Mouse (Mus musculus) Muller cell, postnatal 12 days (primary cell): Measurements from ENCODE around the gene Tmem170.
"Not testable (repeated sequence)": the region's sequence is repeated elsewhere in the genome, so short reads cannot be mapped to it uniquely, and the experiment has no call there.

ENCODE experiments used
- DNase-seq: peaks from one replicate; pipeline ENCODE4 v3.0.0-alpha.2; 2015; ENCODE audit errors: inconsistent ontology term

Gene Tmem170

DNA sequence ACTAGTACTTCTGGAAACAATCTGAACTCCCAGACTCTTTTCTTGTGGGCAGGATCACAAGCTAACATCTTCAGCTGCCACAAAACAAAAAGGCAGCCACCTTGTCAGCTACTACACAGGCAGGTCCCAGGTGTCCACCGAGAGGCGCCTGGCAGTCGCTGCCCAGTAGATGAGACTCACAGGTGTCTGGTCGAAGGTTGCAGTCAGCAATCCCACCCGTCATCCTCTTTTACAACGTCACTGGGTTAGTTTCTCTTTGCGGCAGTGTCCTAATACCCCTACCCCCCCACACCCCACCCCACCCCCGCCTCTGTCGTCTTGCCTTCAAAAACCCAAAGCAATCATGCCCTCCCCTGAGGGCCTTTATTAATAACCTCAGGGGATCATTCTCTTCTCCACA is 792 bp downstream of the Tmem170 start:
- no peak for DNase-seq

DNA sequence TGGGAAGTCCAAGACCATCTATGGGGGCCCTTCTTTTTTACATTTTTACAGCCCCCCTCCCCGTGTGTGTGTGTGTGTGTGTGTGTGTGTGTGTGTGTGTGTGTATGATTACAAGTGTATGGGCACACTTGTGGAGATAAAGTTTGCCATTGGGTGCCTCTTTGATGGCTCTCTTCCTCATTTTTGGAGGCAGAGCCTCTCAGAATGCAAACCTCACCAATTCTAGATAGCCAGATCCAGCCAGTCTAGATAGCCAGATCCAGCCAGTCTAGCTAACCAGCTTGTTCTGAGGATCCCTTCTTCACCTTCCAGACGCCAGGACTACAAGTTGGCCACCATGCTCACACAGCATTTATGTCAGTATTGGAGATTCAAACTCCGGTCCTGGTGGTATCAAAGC is 5.3 kb downstream of the Tmem170 start:
- no peak for DNase-seq

DNA sequence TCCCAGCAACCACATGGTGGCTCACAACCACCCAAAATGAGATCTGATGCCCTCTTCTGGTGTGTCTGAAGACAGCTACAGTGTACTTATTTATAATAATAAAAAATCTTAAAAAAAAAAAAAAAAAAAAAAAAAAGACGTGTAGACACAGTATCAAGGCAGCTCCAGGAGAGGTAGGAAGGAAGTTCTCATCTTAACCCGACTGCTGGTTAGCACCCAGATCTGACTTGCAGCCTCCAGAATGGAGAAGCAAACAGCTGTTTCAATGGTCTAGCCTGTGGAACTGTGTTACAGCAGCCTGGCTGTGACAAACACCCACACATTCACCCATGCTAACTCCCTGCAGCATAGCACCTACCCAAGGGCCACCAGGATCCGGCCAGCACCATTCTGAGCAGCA is 6.2 kb downstream of the Tmem170 start:
- DNase-seq, result no peak

DNA sequence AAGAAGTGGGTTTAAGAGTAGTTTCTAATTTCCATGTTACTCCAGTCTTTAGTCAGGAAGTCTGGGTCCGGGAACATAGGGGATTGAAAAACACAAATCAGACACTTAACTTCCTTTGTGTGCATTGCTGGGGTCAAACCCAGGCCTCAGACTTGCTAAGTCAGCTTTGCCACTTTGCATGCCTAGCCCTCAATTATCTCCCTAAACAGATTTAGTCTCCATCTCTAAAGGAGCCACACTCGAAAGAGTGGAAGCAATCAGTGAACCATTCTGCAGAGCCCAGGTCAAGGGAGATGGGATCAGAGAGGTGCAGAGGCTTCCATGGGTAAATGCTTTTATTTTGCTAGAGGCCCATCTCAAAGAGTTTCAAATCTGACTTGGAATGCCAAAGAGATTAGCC is 7.9 kb downstream of the Tmem170 start:
- DNase-seq, result no peak

DNA sequence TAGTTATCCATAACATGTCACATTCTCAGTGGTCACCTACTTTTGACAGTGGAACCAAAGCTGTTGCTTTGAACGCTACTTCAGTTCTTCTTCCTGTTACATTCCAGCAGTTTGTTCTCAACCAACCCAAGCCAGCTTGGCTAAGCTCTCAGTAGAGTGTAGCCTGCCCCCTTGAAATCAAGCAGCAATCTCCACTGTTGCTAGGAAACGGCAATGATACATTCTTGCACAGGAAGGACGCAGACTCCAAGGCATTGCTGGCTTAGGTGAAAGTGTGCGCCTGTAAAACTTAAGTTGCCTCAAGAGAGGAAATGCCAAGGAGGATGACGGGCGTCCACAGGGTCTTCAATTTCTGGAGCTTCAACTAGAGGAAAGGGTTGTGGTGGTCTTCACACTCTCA is 10.7 kb downstream of the Tmem170 start:
- DNase-seq, result no peak

DNA sequence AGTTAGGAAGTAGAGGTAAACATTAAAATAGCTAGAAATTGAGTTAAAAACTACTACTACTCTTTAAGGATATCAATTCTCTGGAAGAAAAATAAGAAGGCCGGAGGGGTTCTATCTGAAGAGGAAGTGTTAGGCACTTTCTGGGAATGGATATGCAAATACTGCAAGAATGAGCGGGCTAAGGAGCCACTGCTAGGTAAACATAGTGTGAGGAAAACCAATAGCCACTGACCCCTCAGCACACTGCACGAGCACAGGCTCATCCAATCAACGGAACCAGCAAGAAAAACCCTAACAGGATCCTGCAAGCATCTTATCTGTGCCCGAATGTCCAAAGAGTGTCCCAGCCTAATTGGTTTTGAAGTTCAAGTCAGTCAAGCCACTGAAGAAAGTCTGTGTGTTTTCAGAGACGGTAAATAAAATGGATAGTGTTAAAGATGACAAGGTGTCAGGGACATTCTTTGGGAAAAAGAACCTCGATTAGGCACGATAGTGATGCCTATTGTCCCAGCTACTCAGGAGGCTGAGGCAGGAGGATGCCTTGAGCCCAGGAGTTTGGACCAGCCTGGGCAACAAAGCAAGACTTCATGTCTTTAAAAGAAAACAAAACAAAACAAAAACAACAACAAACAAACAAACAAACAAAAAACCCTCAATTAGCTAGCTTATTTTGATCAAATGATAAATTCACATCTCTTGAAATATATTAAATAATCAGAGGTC is 11.3 kb downstream of the Tmem170 start:
- no peak for DNase-seq

DNA sequence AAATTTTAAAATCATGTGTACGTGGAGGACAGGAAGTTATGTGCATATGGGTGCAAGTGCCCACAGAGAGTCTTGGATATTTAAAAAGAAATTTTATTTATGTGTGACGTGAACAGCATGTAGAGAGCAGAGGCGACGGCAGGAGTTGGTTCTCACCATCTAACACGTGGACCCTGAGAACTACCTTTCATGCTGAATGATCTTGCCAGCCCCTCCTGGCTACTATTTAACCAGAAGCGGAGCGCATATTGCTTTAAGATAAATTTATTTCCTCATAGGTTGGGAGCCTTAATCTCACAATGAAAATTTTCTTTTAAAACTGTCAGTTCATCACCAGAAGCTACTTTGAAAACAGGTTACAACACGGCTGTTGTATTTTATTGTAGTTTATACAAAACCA is 11.9 kb downstream of the Tmem170 start:
- no peak for DNase-seq

DNA sequence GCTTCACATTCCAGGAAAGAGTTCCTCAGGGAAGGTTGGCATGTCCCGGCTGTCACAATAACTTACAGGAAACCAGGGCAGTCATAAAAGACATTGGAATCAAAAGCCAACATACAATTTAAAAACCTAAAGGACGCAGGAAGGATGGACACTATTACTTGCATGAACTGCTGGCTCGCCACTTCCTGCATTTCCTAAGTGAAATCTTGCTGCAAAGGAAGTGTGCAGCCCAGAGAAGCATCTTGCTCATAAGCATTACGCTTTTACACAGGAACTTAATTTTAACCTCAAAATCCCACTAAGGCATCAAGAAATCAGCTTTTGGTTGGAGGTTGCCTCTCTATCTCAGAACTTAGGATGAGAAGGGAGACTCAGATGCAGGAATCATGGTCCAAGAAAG is 13.3 kb downstream of the Tmem170 start:
- no peak for DNase-seq

DNA sequence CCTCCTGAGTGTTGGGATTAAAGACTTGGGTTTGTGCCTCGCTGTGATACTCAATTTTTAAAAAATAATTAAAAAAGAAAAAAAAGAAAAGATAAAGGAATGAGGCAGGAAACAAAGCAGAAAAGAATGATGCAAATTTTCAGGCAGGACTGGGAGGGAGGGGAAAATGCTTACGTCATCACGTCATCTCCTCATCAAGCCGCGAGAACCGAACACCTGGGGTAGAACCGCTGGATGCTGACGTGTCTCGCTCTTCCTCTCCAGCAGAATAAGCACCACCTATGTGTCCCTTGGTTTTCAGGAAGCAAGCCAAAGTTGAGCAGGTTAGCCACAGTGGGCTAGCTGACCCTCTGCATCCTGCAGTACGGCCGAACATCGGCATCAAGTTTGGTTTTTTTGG is 20.6 kb downstream of the Tmem170 start:
- no peak for DNase-seq

DNA sequence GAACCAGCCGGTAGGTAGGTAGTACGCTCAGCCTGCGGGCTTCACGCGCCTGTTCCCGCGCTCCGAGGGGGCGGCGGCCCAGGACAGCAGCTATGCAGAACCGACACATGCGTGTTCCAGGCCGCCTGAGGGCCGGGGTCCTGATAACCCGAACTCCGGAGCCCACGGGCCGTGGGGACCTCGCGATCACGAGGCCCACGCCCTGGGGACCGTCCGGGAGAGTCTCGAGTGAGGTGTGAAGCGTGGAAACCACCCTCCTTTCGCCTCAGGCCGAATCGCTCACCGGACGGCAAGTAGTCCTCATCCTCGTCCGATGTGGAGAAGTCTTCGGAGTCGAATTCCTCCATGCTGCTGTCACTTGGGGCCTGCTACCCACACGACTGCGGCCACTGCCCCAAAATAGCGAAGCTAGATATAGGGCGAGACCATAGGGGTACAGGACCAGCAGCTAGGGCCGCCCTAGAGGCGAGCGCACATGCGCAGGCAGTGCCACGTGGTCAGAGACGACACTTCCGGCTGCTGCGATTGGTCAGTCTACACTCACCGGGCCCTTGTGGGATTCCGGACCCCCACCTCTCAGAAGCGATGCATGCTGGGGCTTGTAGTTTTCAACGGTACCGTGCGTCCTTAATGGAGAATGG is 22.6 kb downstream of the Tmem170 start, which contains the start of gene Cfdp1:
TSS of gene Cfdp1 (minus strand) at position 431 of the 641 bp plus-strand sequence.
- DNase-seq, result peak; percentile 93

DNA sequence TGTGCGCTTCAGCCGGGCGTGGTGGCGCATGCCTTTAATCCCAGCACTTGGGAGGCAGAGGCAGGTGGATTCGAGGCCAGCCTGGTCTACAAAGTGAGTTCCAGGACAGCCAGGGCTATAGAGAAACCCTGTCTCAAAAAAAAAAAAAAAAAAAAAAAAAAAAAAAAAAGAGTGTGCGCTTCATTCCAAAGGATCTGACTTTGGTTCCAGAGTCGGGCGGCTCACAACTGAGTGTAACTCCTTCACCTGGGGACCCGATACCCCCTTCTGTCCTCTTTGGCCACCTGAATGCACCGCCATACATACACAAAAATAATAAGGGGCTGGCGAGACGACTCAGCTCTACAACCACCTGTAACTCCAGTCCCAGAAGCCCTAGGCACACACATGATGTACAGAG is 23.3 kb downstream of the Tmem170 start:
- not testable (repeated sequence) for DNase-seq

DNA sequence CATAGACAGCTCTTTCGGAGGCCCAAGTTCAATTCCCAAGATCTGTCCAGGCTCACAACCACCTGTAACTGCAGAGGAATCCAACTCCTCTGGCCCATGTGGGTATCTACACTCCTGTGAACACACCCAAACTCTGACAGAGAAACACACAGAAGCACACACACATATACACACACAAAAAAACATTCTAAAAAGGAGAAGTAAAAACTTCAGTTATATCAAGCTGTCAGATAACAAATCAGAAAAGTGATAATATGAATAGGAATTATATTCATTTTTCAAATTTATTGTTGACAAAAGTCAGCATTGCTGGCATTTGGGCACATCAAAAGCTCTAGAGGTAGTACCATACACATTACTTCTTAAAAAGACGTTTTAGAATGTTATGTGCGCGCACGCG is 29.8 kb downstream of the Tmem170 start:
- no peak for DNase-seq

DNA sequence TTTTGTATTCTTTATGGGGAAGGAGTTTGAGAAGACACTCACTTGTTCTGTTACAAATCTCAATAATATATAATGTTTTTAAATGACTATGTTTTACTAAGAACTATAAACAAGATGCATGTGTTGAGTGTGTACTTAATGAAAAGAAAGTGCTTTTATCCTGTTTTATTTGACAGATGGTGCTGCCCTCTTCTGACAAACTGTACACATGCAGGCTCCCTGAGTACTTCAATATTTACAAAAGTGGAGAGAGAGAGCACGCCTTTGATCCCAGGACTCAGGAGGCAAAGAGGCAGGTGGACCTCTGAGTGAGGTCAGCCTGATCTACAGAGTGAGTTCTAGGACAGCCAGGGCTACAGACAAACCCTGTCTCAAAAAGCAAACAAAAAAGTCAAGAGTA is 41.0 kb downstream of the Tmem170 start:
- peak; percentile 16 for DNase-seq

DNA sequence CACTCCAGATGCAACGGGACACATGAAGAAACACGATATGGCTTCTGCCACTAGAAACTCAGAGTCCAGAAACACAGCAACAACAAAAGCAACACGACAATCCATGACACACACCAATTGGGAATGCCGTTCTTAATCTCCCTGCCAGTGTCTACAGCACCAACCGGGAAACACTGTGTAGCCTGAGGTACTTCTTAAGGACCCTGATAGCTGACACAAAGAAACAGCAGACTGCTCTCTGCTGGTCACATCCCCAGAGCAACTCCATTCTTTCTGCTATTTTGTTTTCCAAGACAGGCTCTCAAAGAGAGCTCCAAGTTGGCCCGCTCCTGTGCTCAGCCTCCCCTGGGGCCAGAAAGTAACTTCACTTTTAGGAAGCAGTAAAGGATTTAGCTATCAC is 42.5 kb downstream of the Tmem170 start:
- no peak for DNase-seq

DNA sequence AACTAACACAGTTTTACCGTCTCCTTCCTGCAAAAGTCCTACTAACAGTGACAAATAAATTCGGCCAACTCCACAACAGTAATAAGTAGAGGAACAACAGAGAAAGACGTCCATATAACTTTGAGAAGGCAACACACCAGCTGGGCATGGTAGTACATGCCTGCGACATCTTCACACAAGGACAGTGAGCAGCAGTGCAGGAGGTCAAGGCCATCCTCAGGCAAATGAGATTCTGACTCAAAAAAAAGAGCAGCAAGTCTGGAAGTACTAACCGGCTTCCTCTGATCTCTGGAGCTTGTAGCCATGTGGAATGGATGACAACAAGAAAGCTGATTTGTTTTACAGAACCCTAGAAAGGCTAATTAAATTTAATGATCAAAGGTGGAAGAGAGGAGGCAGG is 43.6 kb downstream of the Tmem170 start:
- DNase-seq, result no peak

DNA sequence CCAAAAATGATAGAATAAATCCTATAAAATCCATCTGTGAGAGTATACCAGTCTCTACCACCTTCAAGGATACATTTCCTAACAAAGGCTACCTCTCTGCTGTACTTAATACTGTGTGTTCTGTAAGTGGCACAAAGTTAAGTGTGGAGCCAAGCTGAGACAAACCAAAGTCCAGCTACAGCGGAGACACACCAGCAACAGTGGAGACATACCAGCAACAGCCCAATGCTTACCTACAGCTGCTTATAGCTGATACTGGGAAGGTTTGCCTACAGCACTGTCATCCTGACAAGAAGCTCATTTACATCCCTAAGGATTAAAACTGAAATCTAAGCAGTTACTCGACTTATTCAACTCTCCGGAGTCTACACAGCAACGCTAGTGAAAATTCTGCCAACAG is 44.6 kb downstream of the Tmem170 start:
- DNase-seq, result no peak

DNA sequence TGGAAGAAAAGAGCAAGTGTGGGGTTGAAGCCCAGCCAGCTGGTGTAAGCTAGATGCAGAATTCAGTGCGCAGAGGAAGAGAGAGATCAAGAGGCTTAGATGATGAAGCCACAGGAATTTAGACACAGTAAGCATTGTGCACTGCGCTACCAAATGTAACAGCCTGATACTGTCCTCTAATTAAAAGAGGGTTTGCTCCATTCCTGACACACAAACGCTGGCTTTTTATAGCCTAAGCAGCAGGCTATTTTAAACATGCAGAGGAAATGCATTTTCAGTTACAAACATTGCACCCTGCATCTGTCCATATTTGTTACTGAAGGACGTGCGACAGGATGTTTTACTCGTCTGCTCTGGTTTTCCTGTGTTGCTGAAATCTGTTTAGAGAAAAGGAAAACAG is 48.0 kb downstream of the Tmem170 start:
- peak; percentile 86 for DNase-seq

DNA sequence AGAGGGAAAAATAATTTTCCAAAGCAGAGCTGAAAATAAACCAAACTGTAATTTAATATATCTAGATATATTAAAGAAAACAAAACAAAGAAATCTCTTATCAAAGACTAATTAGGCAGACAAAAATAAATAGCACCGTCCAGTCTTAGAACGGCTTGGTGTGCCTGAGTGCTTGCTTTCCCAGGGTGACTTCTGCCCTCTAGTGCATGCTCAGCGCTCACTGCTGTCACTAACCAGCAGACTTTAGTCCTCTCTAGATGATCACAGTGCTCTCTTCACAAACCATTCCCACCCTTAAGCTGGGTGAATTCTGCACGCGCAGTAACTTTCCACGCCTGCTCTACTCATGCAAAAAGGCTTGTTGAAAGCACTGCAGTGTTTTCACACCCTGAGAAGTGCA is 51.3 kb downstream of the Tmem170 start:
- no peak for DNase-seq

DNA sequence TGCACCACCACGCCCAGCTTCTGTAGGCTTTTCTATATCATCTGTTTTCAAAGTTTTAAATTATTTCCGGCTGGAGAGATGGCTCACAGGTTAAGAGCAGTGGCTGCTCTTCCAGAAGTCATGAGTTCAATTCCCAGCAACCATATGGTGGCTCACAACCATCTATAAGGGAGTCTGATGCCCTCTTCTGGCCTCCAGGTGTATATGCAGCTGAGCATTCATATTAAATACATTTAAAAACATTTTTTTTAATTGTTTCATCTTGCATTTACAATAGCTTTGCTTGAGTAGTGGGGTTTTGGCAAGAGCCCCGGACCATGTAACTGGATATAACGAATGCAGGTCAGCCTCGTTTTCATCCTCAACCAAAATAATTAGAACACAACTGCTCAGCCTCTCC is 52.2 kb downstream of the Tmem170 start:
- DNase-seq, result no peak

DNA sequence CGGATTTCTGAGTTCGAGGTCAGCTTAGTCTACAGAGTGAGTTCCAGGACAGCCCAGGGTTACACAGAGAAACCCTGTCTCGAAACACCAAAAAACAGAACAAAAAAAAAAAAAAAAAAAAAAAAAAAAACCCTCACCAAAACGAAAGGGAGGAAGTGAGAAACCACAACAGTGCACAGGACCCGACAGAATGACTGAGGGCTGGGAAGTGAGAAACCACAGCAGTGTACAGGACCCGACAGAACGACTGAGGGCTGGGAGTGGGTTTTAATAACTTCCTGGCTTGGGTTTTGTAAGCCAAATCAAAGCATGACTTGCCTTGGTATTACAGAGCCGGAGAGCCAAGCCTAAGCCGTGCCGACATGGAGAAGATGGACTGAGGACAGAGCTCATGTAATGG is 55.4 kb downstream of the Tmem170 start:
- no peak for DNase-seq

DNA sequence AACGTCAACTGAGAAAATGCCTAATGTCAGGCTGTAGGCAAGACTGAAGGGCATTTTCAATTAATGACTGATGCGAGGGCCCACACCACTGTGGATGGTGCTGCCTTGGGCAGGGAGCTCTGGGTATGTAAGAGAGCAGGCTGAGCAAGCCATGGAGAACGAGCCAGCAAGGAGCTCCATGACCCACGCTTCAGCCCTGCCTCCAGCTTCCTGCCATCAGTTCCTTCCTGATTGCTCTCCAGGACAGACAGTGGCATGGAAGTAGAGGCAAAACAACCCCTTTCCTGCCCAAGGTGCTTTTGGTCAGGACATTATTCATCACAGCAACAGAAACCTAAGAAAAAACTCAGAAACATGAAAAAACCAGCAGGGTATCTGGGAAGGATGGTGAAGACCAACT is 55.9 kb downstream of the Tmem170 start:
- no peak for DNase-seq

DNA sequence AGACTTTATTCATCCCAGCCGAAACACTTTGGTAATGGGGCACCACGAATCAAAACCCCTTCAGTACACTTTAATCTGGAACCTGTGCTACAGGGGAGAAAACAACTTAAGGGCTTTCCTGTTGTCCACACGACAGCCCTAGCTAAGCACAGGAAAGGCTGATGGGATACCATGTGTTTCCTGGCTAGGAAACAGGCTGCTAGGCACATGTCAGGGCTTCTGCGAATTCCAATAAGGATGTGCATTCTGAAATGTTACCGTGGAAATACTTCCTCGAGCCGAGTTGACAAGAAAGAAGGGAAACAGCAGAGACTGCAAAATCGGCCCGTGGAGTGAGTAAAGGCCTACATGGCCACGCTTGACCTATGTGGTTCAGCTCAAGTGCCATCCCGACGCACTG is 56.5 kb downstream of the Tmem170 start:
- no peak for DNase-seq

DNA sequence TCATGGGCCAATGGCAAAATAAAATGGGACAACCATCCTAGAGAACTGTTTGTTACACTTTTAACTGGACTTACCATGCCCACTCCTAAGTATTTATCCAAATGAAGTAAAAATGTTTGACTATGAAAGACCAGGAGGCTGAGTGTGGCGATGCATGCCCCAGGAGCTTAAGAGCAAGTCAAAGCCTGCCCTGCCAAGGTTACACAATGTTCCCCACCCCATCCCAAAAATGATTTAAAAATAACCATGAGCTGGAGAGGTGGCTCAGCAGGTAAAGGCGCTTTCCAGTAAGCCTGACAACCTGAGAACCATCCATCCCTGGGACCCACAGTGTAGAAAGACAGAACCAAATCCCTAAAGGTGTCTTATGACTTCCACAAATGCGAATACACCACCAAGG is 58.0 kb downstream of the Tmem170 start:
- no peak for DNase-seq

DNA sequence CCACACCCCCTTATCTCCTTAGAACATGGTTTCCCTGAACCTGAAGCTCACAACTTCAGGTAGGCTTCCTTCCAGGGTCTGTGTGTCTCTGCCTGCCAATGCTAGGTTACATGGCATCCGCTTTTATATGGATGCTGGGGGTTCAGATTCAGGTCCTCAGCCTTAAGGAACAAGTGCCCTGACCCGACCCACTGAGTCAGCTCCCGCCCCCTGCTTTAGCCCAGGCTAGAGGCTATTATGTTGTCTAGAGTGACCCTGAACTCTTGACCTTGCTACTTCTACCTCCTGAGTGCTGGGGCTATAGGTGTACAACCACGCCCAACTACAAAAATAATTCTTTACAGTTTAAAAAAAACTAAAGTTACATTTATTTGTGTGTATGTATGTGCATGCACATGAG is 61.5 kb downstream of the Tmem170 start:
- DNase-seq, result no peak
